Mouse (Mus musculus) erythroblast, embryonic 14.5 days (primary cell): ENCODE results near the gene Clec2e. TPM values are rescaled to one million over a fixed set of nuclear protein-coding genes. Genes with fewer than 3 reads are reported as not detected.

Experiments
- H3K27me3 ChIP-seq: 2 replicates; pipeline ENCODE4 v1.6.1; 2012; ENCODE audit warnings: inconsistent platforms; ENCODE audit not compliant: control insufficient read depth
- H3K36me3 ChIP-seq: 2 replicates; pipeline ENCODE4 v1.6.1; 2012; ENCODE audit warnings: mild to moderate bottlenecking, inconsistent platforms; ENCODE audit not compliant: control insufficient read depth
- H3K4me1 ChIP-seq: 2 replicates; pipeline ENCODE4 v1.6.1; 2012; ENCODE audit warnings: inconsistent platforms; ENCODE audit not compliant: control insufficient read depth
- H3K4me3 ChIP-seq: replicated peaks from 2 replicates; pipeline ENCODE3; 2012; ENCODE audit warnings: moderate library complexity, mild to moderate bottlenecking, inconsistent platforms
- H3K9me3 ChIP-seq: 2 replicates; pipeline ENCODE4 v1.6.1; 2012; ENCODE audit warnings: low read length, inconsistent platforms, mixed read lengths; ENCODE audit not compliant: control insufficient read depth
- GATA1 ChIP-seq: IDR thresholded peaks from 2 replicates; pipeline ENCODE4 v1.6.1; 2012; ENCODE audit warnings: low read length, inconsistent platforms, mixed read lengths
- TAL1 ChIP-seq: IDR thresholded peaks from 3 replicates; pipeline ENCODE4 v1.6.1; 2012; ENCODE audit warnings: low read length, inconsistent platforms, mixed read lengths
- polyA plus RNA-seq: library from polyadenylated mRNA; stranded (reverse); fragments of >175 nt; gene quantifications from 2 replicates; pipeline ENCODE4 v1.2.3, GENCODE M21; 2012

Gene Clec2e
- polyA plus RNA-seq, 1 experiment, result not detected

DNA sequence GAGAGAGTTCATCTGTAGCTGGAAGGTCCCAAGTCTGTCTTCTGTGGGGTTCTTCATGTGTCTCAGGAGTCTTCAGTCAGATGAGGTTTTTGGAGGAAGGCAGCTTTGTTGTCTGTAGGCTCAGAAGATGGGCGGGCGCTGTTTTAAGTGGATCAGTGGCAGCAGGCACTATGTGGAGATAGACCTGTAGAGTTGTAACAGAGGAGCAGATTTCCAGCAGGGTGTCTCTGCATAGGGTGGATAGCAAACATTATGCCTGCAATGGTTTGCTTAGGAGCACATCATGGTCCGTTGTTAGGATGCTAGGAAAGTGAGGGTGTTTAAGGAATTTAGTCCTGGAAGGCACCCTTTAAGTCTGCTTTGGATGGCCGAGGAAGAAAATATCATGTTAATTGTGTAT lies 52.3 kb downstream of the Clec2e start:
- no peaks in the 10 kb centered on the region for H3K27me3 ChIP-seq
- no peak overlapping the region for H3K4me3 ChIP-seq
- no peaks in the 10 kb centered on the region for H3K9me3 ChIP-seq
- TF ChIP-seq TAL1 (no peak), GATA1 (no peak)
- peaks cover 6% of the 10 kb centered on the region for H3K4me1 ChIP-seq
- H3K36me3 ChIP-seq, result no peaks in the 10 kb centered on the region

DNA sequence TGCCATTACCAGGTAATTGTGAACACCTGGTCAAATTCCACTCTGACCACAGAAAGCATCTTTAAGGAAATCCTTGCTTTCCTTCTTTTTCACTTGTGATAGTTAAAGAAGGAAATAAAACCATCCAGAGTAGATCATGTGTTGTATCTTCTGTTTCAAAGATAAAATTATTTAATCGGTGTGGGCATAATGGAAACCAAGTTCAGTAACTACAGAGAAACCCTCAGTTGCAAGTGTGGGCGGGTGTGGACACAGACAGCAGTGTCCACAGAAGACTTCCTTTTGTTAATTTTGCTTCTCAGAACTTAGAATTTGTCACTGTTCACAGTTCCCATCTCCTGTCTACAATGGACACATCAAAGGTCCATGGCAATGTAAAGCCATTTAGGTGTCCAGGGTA lies 55.1 kb downstream of the Clec2e start, which contains the start of gene Klrb1f:
Klrb1f (plus strand) TSS at position 301 of the 400 bp plus-strand sequence.
- peaks cover 6% of the 10 kb centered on the region for H3K4me1 ChIP-seq
- no peaks in the 10 kb centered on the region for H3K27me3 ChIP-seq
- no peak within 1 kb of the TSS for H3K4me3 ChIP-seq
- H3K9me3 ChIP-seq, result no peaks in the 10 kb centered on the region
- H3K36me3 ChIP-seq, result no peaks in the 10 kb centered on the region
- no peak for TF ChIP-seq GATA1
- TF ChIP-seq TAL1, result no peak

DNA sequence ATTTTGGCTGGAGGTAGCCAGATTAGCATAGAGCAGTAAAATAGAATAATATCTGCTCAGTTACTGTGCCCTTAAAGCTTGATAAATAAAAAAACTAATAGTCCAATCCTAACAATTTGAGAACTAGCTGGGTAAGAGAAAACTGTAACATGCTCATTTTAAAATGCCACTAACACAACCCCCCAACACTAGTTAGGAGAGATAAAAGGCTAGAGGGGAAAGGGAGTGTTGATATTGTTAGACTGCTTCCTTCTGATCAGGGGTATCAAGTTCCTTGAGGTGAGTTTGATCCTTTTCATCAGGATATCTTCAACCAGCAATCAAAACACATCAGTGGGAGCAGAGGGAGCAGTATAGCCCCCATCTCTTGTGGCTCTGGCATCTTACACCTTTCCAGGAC lies 58.2 kb downstream of the Clec2e start:
- TF ChIP-seq GATA1, result no peak
- TF ChIP-seq TAL1, result no peak
- Histone ChIP-seq H3K9me3 (no peaks in the 10 kb centered on the region), H3K27me3 (no peaks in the 10 kb centered on the region), H3K4me1 (no peaks in the 10 kb centered on the region; the same call in 1 of the 2 replicates), H3K4me3 (no peak overlapping the region), H3K36me3 (no peaks in the 10 kb centered on the region)

Other genes with a start within 250 kb of the Clec2e start
- not detected in 2 replicates for gene Clec2i, start 213.3 kb downstream of the Clec2e start, polyA plus RNA-seq
- gene BC035044, start 209.8 kb downstream of the Clec2e start, polyA plus RNA-seq, result not detected in 2 replicates
- gene Clec2g, start 166.5 kb downstream of the Clec2e start, polyA plus RNA-seq, result not detected in 2 replicates
- not detected in 2 replicates for gene Klrb1f, start 55.0 kb downstream of the Clec2e start, polyA plus RNA-seq
- gene Clec2d, start 79.7 kb upstream of the Clec2e start, polyA plus RNA-seq, result not detected in 2 replicates
- gene Cd69, start 174.5 kb upstream of the Clec2e start, polyA plus RNA-seq, result 0.02 and 0.04 TPM in 2 replicates
- not detected in 2 replicates for gene 4922502D21Rik, start 230.9 kb upstream of the Clec2e start, polyA plus RNA-seq
- gene Clec12a, start 241.8 kb upstream of the Clec2e start, polyA plus RNA-seq, result not detected in 2 replicates